Comparison of ENCODE assay signal across 15 mouse cellular contexts in the genomic region with DNA sequence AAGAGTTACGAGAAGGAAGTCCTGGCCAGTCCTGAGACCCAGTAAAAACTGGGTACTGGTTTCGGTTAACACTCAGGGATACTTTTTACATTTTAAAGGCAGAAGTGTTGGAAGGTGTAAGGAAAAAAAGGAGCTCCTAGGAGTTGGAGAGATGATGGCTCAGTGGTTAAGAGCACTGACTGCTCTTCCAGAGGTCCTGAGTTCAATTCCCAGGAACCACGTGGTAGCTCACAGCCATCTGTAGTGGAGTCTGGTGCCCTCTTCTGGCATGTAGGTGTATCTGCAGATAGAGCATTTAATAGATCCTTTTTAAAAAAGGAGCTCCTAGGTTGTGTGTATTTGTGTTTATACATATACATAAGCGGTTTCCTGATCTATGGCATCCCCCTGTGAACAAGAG. TPM values are rescaled to one million over a fixed set of nuclear protein-coding genes. Genes with fewer than 3 reads are reported as not detected.
DNase-seq lines count a peak whose midpoint lies in the region; ATAC-seq and TF ChIP-seq lines count a peak whose summit lies in the region.
"Had no signal": no experiment of that assay in that cellular context is flagged by ENCODE, and none has a peak within 500 bp of the region (broad histone marks: within the 10 kb centered on the region; RNA-seq: fewer than 3 reads in every experiment).

No protein-coding gene starts in this region.

- H3K4me1 ChIP-seq in forebrain, postnatal 0 days (ENCODE audit: insufficient read depth): peaks cover 9% of the 10 kb centered on the region; the same call in 1 of the 2 replicates
- peaks cover 24% of the 10 kb centered on the region for H3K4me1 ChIP-seq in forebrain, embryonic 10.5 days
- H3K4me1 ChIP-seq in liver, postnatal 0 days (ENCODE audit: insufficient read depth): peaks cover 4% of the 10 kb centered on the region
- peaks cover 2% of the 10 kb centered on the region; the same call in 1 of the 2 replicates for H3K4me1 ChIP-seq in small intestine, adult 2 months (ENCODE audit: control insufficient read depth, insufficient read depth, insufficient read length, low read length)
- H3K4me1 ChIP-seq: stomach, embryonic 15.5 days had no signal

- no peak for TF ChIP-seq POLR2A in small intestine, adult 2 months (IDR thresholded peaks at IDR 0.05; ENCODE audit: low read depth, low read length)

- H3K36me3 ChIP-seq in forebrain, postnatal 0 days (ENCODE audit: insufficient read depth): peaks cover 17% of the 10 kb centered on the region
- H3K36me3 ChIP-seq in forebrain, embryonic 10.5 days (replicated peaks): peaks cover 76% of the 10 kb centered on the region
- peaks cover 50% of the 10 kb centered on the region for H3K36me3 ChIP-seq in liver, postnatal 0 days (replicated peaks; ENCODE audit: insufficient read depth, low read length)
- H3K36me3 ChIP-seq in small intestine, adult 2 months (ENCODE audit: control insufficient read depth, insufficient read depth, low read length): peaks cover 60% of the 10 kb centered on the region

- no peak overlapping the region for H3K27ac ChIP-seq in forebrain, postnatal 0 days (ENCODE audit: low read depth, low read length)
- H3K27ac ChIP-seq in forebrain, embryonic 10.5 days: no peak overlapping the region
- H3K27ac ChIP-seq in liver, postnatal 0 days (ENCODE audit: low read depth): no peak overlapping the region
- H3K27ac ChIP-seq in small intestine, adult 2 months (ENCODE audit: insufficient read depth, low read depth, low read length): no peak overlapping the region
- H3K27ac ChIP-seq: liver, embryonic 15.5 days; neural tube, embryonic 12.5 days; stomach, embryonic 15.5 days had no signal

- 75% methylated on average over 4 of the region's 4 CpGs for WGBS in forebrain, postnatal 0 days
- 66% methylated on average over 4 of the region's 4 CpGs for WGBS in forebrain, embryonic 10.5 days
- 64% methylated on average over 4 of the region's 4 CpGs for WGBS in liver, postnatal 0 days (ENCODE audit: insufficient replicate concordance)
- 75% methylated on average over 4 of the region's 4 CpGs for WGBS in small intestine, adult 2 months

- peak; percentile 61 for TF ChIP-seq CTCF in forebrain, postnatal 0 days (IDR thresholded peaks at IDR 0.05; ENCODE audit: low read depth)
- TF ChIP-seq CTCF in liver, postnatal 0 days (IDR thresholded peaks at IDR 0.05; ENCODE audit: low read depth): peak; percentile 77
- peak; percentile 49; the same call in 1 of the 2 replicates for TF ChIP-seq CTCF in small intestine, adult 2 months (IDR thresholded peaks at IDR 0.05; ENCODE audit: extremely low read depth, insufficient read length, insufficient replicate concordance, low read depth, low read length)

- no peaks in the 10 kb centered on the region for H3K9me3 ChIP-seq in forebrain, postnatal 0 days (ENCODE audit: low read length)
- H3K9me3 ChIP-seq in forebrain, embryonic 10.5 days: no peaks in the 10 kb centered on the region
- no peaks in the 10 kb centered on the region for H3K9me3 ChIP-seq in liver, postnatal 0 days (ENCODE audit: low read length)
- H3K9me3 ChIP-seq: liver, embryonic 15.5 days; neural tube, embryonic 12.5 days; stomach, embryonic 15.5 days had no signal

- H3K4me3 ChIP-seq in forebrain, postnatal 0 days (ENCODE audit: low read depth, low read length): no peak overlapping the region
- no peak overlapping the region for H3K4me3 ChIP-seq in forebrain, embryonic 10.5 days
- no peak overlapping the region for H3K4me3 ChIP-seq in liver, postnatal 0 days (ENCODE audit: low read depth, low read length)
- H3K4me3 ChIP-seq in small intestine, adult 2 months (ENCODE audit: low read depth, low read length): no peak overlapping the region
- H3K4me3 ChIP-seq: liver, embryonic 15.5 days; neural tube, embryonic 12.5 days; stomach, embryonic 15.5 days had no signal

- no peak overlapping the region for H3K9ac ChIP-seq in forebrain, postnatal 0 days
- no peak overlapping the region for H3K9ac ChIP-seq in liver, postnatal 0 days (replicated peaks)
- H3K9ac ChIP-seq: liver, embryonic 15.5 days; neural tube, embryonic 12.5 days; stomach, embryonic 15.5 days had no signal

- no peak for ATAC-seq in forebrain, postnatal 0 days
- no peak for ATAC-seq in liver, postnatal 0 days

- TF ChIP-seq EP300 in liver, postnatal 0 days (IDR thresholded peaks at IDR 0.05; ENCODE audit: low read depth): no peak

- H3K4me2 ChIP-seq in forebrain, postnatal 0 days (ENCODE audit: low read depth): no peak overlapping the region
- no peak overlapping the region for H3K4me2 ChIP-seq in liver, postnatal 0 days (ENCODE audit: low read depth, low read length)
- H3K4me2 ChIP-seq: liver, embryonic 15.5 days; neural tube, embryonic 12.5 days; stomach, embryonic 15.5 days had no signal

- DNase-seq in forebrain, postnatal 0 days: no peak
- DNase-seq in forebrain, embryonic 10.5 days (ENCODE audit: extremely low spot score, low spot score): no peak
- no peak for DNase-seq in liver, postnatal 0 days
- no peak for DNase-seq in liver
- DNase-seq in R1 (ENCODE audit: low read depth, low spot score): peak; percentile 65
- no peak for DNase-seq in frontal cortex, adult 2 months (ENCODE audit: extremely low spot score in 1 of 2, low spot score in 1 of 2)
- no peak for DNase-seq in frontal cortex, postnatal 10 days (ENCODE audit: low spot score in 2 of 2)
- DNase-seq: cerebellum, adult 18-20 months; heart, adult 11 months; heart, postnatal 4 days; kidney, adult 8-10 months had no signal

- no peaks in the 10 kb centered on the region for H3K27me3 ChIP-seq in forebrain, postnatal 0 days (ENCODE audit: insufficient read depth, low read length)
- no peaks in the 10 kb centered on the region for H3K27me3 ChIP-seq in forebrain, embryonic 10.5 days (ENCODE audit: poor library complexity, severe bottlenecking)
- H3K27me3 ChIP-seq in liver, postnatal 0 days (ENCODE audit: insufficient read depth, low read length): no peaks in the 10 kb centered on the region
- H3K27me3 ChIP-seq in small intestine, adult 2 months (ENCODE audit: control insufficient read depth, insufficient read depth, low read length): no peaks in the 10 kb centered on the region
- H3K27me3 ChIP-seq: liver, embryonic 15.5 days; neural tube, embryonic 12.5 days; stomach, embryonic 15.5 days had no signal

RNA-seq across cellular contexts. Expression of a gene that starts 47.4 kb away (rescaled TPM):
- 61.9 and 67.0 TPM in 2 replicates for total RNA-seq in forebrain, postnatal 0 days (2014; rRNA removed)
- 28.8 and 38.4 TPM in 2 replicates for polyA plus RNA-seq in forebrain, postnatal 0 days (2015; fragmentation: Nextera tagmentation; extraction: Ambion mirVana)
- polyA plus RNA-seq in forebrain, embryonic 10.5 days (2016; fragmentation: Nextera tagmentation; extraction: Ambion mirVana): 36.5 and 37.2 TPM in 2 replicates
- 5.8 and 5.9 TPM in 2 replicates for polyA plus RNA-seq in liver, postnatal 0 days (2015; fragmentation: Nextera tagmentation; extraction: Ambion mirVana)
- 14.7 and 19.4 TPM in 2 replicates for polyA plus RNA-seq in small intestine, adult 2 months (2012; rRNA removed)
- 134 and 149 TPM in 2 replicates for polyA plus RNA-seq in frontal cortex, adult 2 months (2012; rRNA removed)
